Mouse (Mus musculus) kidney, embryonic 15.5 days (tissue): ENCODE measurements at regions not wholly inside any gene's neighbourhood (a gene's known extent, or its start where the extent isn't known, plus 50 kb on each side); places are given as distances from the start of the nearest gene placed in this dataset.
A peak's percentile ranks its signal among the peaks of the same experiment; 100 is the strongest.
"Not testable (repeated sequence)": the region's sequence is repeated elsewhere in the genome, so short reads cannot be mapped to it uniquely, and the experiment has no call there.

Experiments used
- ATAC-seq: fragments of 200-750 bp; cut with Nextera tagmentation; replicated peaks from 2 replicates; pipeline ENCODE4 v1.8.0; 2017; ENCODE audit warnings: moderate TSS enrichment; ENCODE audit not compliant: low FRiP score
- H3K27ac ChIP-seq: fragments of 300-500 bp; sonication (generic); 2 replicates; pipeline ENCODE4 v1.5.1; 2015; ENCODE audit warnings: mild to moderate bottlenecking, inconsistent platforms
- H3K27me3 ChIP-seq: fragments of 300-500 bp; sonication (generic); 2 replicates; pipeline ENCODE4 v1.6.1; 2015; ENCODE audit warnings: inconsistent platforms
- H3K36me3 ChIP-seq: fragments of 300-500 bp; sonication (generic); 2 replicates; pipeline ENCODE4 v1.6.1; 2015; ENCODE audit warnings: inconsistent platforms
- H3K4me1 ChIP-seq: fragments of 300-500 bp; sonication (generic); 2 replicates; pipeline ENCODE4 v1.6.1; 2015; ENCODE audit warnings: inconsistent platforms
- H3K4me2 ChIP-seq: fragments of 300-500 bp; sonication (generic); 2 replicates; pipeline ENCODE4 v1.6.1; 2015; ENCODE audit warnings: moderate library complexity, mild to moderate bottlenecking, inconsistent platforms
- H3K4me3 ChIP-seq: fragments of 300-500 bp; sonication (generic); replicated peaks from 2 replicates; pipeline ENCODE4 v1.5.1; 2015; ENCODE audit warnings: mild to moderate bottlenecking, inconsistent platforms
- H3K9ac ChIP-seq: fragments of 300-500 bp; sonication (generic); 2 replicates; pipeline ENCODE4 v1.6.1; 2015; ENCODE audit warnings: mild to moderate bottlenecking, inconsistent platforms
- H3K9me3 ChIP-seq: fragments of 300-500 bp; sonication (generic); replicated peaks from 2 replicates; pipeline ENCODE4 v1.6.1; 2016; ENCODE audit warnings: inconsistent platforms
- WGBS: fragments of 180-500 bp; shearing (Covaris S2); methylation state at CpG from one replicate; pipeline ENCODE4 v1.1.7; 2015; ENCODE audit warnings: mixed read lengths; 5-methylcytosine and 5-hydroxymethylcytosine counted together

- ATAC-seq, H3K4me2 ChIP-seq, H3K4me1 ChIP-seq, H3K27me3 ChIP-seq, H3K4me3 ChIP-seq, H3K36me3 ChIP-seq, H3K9ac ChIP-seq, H3K27ac ChIP-seq, H3K9me3 ChIP-seq: not testable (repeated sequence)
- 27% methylated on average over 1 of the region's 1 CpGs for WGBS
These were observed 790.7 kb downstream of the Prdm13 start for GRCm38 (mm10) chr4:20895081-20895480.

- WGBS, result 71% methylated on average over 1 of the region's 1 CpGs
- Histone ChIP-seq H3K4me1 (no peaks in the 10 kb centered on the region), H3K9me3 (no peaks in the 10 kb centered on the region), H3K27me3 (no peaks in the 10 kb centered on the region), H3K9ac (no peak overlapping the region), H3K27ac (no peak overlapping the region), H3K36me3 (no peaks in the 10 kb centered on the region), H3K4me3 (no peak overlapping the region), H3K4me2 (no peak overlapping the region)
- ATAC-seq, result no peak
These were observed 791.9 kb downstream of the Prdm13 start for GRCm38 (mm10) chr4:20893872-20894271.

DNA sequence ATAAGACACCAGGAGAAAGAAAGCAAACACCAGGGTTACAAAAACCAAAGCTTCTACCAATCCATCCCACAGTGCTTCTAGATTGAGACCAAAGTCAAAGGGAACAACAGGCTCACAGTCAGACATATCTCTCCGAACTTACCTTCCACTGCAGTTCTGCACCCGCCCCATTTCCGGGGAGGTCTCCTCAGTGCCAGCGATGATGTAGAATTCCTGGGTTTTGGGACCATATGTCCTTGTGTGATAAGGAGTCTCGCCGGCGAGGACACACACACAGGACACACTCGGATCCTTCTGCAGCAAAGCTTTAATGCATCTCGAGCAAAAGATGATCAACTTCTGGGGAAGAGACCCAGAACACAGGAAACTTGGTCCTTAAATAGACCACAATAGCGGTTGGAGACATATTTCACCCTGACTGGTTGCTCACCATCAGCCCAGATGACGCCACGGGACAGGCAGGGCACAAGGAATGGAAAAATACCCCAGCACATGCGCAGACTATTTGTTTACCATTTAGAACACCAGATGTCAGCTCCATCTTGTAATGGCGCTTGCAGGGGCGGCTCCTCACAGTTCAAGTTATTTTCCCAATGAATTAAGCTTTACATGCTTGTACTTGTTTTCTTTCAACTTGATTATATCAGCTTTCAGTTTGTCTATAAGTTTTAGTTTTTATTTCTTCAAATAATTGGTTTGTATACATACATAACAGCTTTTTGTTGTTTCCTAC is 824.9 kb downstream of the Prdm13 start:
- no peaks in the 10 kb centered on the region for H3K36me3 ChIP-seq
- H3K27me3 ChIP-seq, result no peaks in the 10 kb centered on the region
- H3K4me3 ChIP-seq, result no peak overlapping the region
- H3K4me1 ChIP-seq, result no peaks in the 10 kb centered on the region
- no peak for ATAC-seq
- no peak overlapping the region for H3K27ac ChIP-seq
- no peak overlapping the region for H3K9ac ChIP-seq
- H3K9me3 ChIP-seq, result no peaks in the 10 kb centered on the region
- no peak overlapping the region for H3K4me2 ChIP-seq
- 95% methylated on average over 15 of the region's 15 CpGs for WGBS

DNA sequence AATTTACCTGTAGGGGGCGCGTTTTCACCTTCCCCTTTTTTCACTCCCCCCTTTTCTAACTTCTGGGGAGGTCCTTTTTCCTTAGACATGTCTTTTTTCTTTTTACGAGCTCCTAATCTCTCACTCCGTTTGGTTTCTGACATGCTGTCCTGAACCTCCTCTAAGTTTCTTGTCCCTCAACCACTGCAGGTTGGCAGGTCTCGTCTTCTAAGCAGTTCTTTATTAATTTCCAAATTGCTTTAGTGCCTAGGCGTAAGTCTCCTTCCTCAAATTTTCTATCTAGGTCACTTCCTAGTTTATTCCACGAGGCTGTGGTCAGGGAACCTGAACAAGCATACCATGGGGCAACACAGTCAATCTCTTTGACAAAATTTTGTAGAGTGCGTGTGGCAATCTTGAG is 825.7 kb downstream of the Prdm13 start:
- not testable (repeated sequence) for H3K27me3 ChIP-seq, H3K4me3 ChIP-seq, H3K4me2 ChIP-seq, H3K27ac ChIP-seq, ATAC-seq, H3K36me3 ChIP-seq, H3K9me3 ChIP-seq, H3K4me1 ChIP-seq, H3K9ac ChIP-seq
- 84% methylated on average over 8 of the region's 8 CpGs for WGBS

DNA sequence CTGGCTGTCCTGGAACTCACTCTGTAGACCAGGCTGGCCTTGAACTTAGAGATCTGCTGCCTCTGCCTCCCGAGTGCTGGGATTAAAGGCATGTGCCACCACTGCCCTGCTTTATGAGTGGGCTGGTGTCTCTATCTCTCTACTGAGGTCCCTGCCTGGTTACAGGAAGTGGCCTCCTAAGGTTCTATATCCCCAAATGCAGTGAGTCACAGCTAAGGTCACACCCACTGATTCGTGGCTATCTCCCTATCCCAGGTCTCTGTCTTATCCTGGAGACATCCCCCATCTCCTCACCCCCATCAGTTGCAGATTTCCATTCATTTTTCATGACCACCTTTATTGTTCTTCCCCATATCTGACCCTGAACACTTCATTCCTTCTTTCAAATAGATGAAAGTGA is 837.3 kb downstream of the Prdm13 start:
- Histone ChIP-seq H3K4me2 (no peak overlapping the region), H3K36me3 (no peaks in the 10 kb centered on the region), H3K27me3 (no peaks in the 10 kb centered on the region), H3K9me3 (no peaks in the 10 kb centered on the region), H3K4me3 (no peak overlapping the region), H3K4me1 (no peaks in the 10 kb centered on the region), H3K27ac (no peak overlapping the region), H3K9ac (no peak overlapping the region)
- WGBS, result 67% methylated on average over 2 of the region's 2 CpGs
- ATAC-seq, result no peak

DNA sequence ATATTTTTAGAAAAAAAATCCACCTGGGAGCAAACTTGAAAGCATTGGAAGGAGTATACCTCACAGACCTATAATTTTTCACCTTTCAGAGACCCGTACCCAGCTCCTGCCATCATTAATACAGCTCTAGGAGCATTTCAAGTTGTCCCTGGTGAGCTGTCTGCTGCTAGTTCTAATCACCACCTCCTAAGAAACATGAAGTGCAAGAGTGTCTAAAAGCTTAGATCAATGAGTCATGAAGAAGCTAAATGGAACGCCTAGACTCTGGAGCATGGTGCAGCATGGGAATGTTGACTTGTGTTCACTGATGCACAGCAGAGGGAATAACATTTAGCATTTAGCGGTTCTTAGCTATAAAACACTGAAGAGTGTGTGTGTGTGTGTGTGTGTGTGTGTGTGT is 841.2 kb downstream of the Prdm13 start:
- ATAC-seq, result peak; percentile 86
- no peak overlapping the region for H3K4me2 ChIP-seq
- H3K4me3 ChIP-seq, result no peak overlapping the region
- no peaks in the 10 kb centered on the region for H3K9me3 ChIP-seq
- H3K9ac ChIP-seq, result no peak overlapping the region
- no peaks in the 10 kb centered on the region for H3K27me3 ChIP-seq
- H3K27ac ChIP-seq, result no peak overlapping the region
- no peaks in the 10 kb centered on the region for H3K36me3 ChIP-seq
- no peaks in the 10 kb centered on the region for H3K4me1 ChIP-seq
- WGBS, result 35% methylated on average over 3 of the region's 3 CpGs
